Mouse (Mus musculus): ENCODE results near the gene Senp2.

GRCm38 (mm10) chr16:21983581-21983980, 25.7 kb upstream of the Senp2 start:
- TF ChIP-seq CTCF (IDR thresholded peaks at IDR 0.05; ENCODE audit: low read depth, low read length) (no peak), POLR2AphosphoS5 (IDR thresholded peaks at IDR 0.05; ENCODE audit: insufficient replicate concordance, low read depth, low read length) (no peak), GATA1 (IDR thresholded peaks at IDR 0.05; ENCODE audit: borderline replicate concordance, low read length) (no peak), TAL1 (conservative IDR thresholded peaks at IDR 0.05; ENCODE audit: low read depth, low read length) (no peak), GATA2 (IDR thresholded peaks at IDR 0.05; ENCODE audit: borderline replicate concordance, low read depth, low read length) (no peak)

All from G1E (cell line).